In genomic region chr19:29252831-29253545, GRCm38 (mm10) we compare ENCODE assay signal across 8 mouse cellular contexts. TPM values are rescaled to one million over a fixed set of nuclear protein-coding genes. Genes with fewer than 3 reads are reported as not detected.
DNase-seq lines count a peak whose midpoint lies in the region; ATAC-seq lines count a peak whose summit lies in the region.

No protein-coding gene starts in this region.

- H3K27ac ChIP-seq in forebrain, embryonic 16.5 days (ENCODE audit: low read length): peak overlapping the region; percentile 95
- peak overlapping the region; percentile 98 for H3K27ac ChIP-seq in liver, embryonic 11.5 days (ENCODE audit: low read depth, low read length)
- peak overlapping the region; percentile 99 for H3K27ac ChIP-seq in stomach, embryonic 16.5 days (ENCODE audit: low read length)

- intact Hi-C loops in left cerebral cortex, postnatal 25 days (cut with DNase I): loop anchor here (2.0 to 10.0 kb wide), 5 partner anchors 109 to 478 kb away; partner anchors contain the start of genes Plpp6 and Slc1a1
- intact Hi-C loops in gastrocnemius, postnatal 36 days (cut with DNase I): loop anchor here (1.0 to 5.0 kb wide), 2 partner anchors 151 to 190 kb away; partner anchors contain the start of gene Rcl1

- peak; percentile 13 to 30 for DNase-seq in left cerebral cortex, postnatal 25 days (ENCODE audit: low spot score in 2 of 2)
- DNase-seq in left cerebral cortex, adult 9 months (ENCODE audit: low spot score in 2 of 2): no peak
- DNase-seq in T-cell, adult 2 months (ENCODE audit: low spot score): peak; percentile 47
- DNase-seq in liver, embryonic 11.5 days (ENCODE audit: low spot score): no peak
- DNase-seq in gastrocnemius, postnatal 36 days: no peak
- no peak for DNase-seq in layer of hippocampus, postnatal 14 days (ENCODE audit: low spot score in 2 of 2)

- H3K4me1 ChIP-seq in forebrain, embryonic 16.5 days (replicated peaks; ENCODE audit: control insufficient read depth, insufficient read depth, low read length): peaks cover 38% of the 10 kb centered on the region
- peaks cover 25% of the 10 kb centered on the region for H3K4me1 ChIP-seq in liver, embryonic 11.5 days (replicated peaks; ENCODE audit: control insufficient read depth, insufficient read depth, low read length)
- H3K4me1 ChIP-seq in stomach, embryonic 16.5 days (ENCODE audit: control insufficient read depth, insufficient read depth, low read length): peaks cover 23% of the 10 kb centered on the region

- H3K27me3 ChIP-seq in forebrain, embryonic 16.5 days (replicated peaks; ENCODE audit: control insufficient read depth, insufficient read depth, low read length): no peaks in the 10 kb centered on the region
- no peaks in the 10 kb centered on the region for H3K27me3 ChIP-seq in liver, embryonic 11.5 days (replicated peaks; ENCODE audit: control insufficient read depth, insufficient read depth, low read length)
- H3K27me3 ChIP-seq in stomach, embryonic 16.5 days (ENCODE audit: control insufficient read depth, insufficient read depth, low read length): no peaks in the 10 kb centered on the region

- H3K9me3 ChIP-seq in forebrain, embryonic 16.5 days (ENCODE audit: control insufficient read depth, low read length): no peaks in the 10 kb centered on the region
- H3K9me3 ChIP-seq in liver, embryonic 11.5 days (ENCODE audit: control insufficient read depth, low read length): no peaks in the 10 kb centered on the region
- H3K9me3 ChIP-seq in stomach, embryonic 16.5 days (replicated peaks; ENCODE audit: control insufficient read depth, low read length): no peaks in the 10 kb centered on the region

- no peak for ATAC-seq in forebrain, embryonic 16.5 days
- ATAC-seq in liver, embryonic 11.5 days (replicated peaks; ENCODE audit: low FRiP score): no peak; the same call in 1 of the 2 replicates
- no peak for ATAC-seq in stomach, embryonic 16.5 days (ENCODE audit: insufficient read depth, low FRiP score)

- H3K9ac ChIP-seq in forebrain, embryonic 16.5 days (replicated peaks; ENCODE audit: low read depth, low read length): peak overlapping the region; percentile 98
- peak overlapping the region; percentile 97 for H3K9ac ChIP-seq in liver, embryonic 11.5 days (ENCODE audit: low read depth, low read length)
- H3K9ac ChIP-seq in stomach, embryonic 16.5 days (ENCODE audit: low read length): peak overlapping the region; percentile 99

- 15% methylated on average over 10 of the region's 10 CpGs for WGBS in forebrain, embryonic 16.5 days
- 21% methylated on average over 10 of the region's 10 CpGs for WGBS in liver, embryonic 11.5 days
- WGBS in stomach, embryonic 16.5 days: 28% methylated on average over 10 of the region's 10 CpGs

- H3K36me3 ChIP-seq in forebrain, embryonic 16.5 days (ENCODE audit: control insufficient read depth, insufficient read depth): no peaks in the 10 kb centered on the region
- no peaks in the 10 kb centered on the region for H3K36me3 ChIP-seq in liver, embryonic 11.5 days (ENCODE audit: control insufficient read depth, insufficient read depth, low read length)
- H3K36me3 ChIP-seq in stomach, embryonic 16.5 days (ENCODE audit: control insufficient read depth, insufficient read depth, low read length): no peaks in the 10 kb centered on the region

- H3K4me3 ChIP-seq in forebrain, embryonic 16.5 days (replicated peaks; ENCODE audit: low read length): peak overlapping the region; percentile 85
- H3K4me3 ChIP-seq in liver, embryonic 11.5 days (ENCODE audit: low read depth, low read length): peak overlapping the region; percentile 89
- peak overlapping the region; percentile 88 for H3K4me3 ChIP-seq in stomach, embryonic 16.5 days (replicated peaks; ENCODE audit: low read length)

- H3K4me2 ChIP-seq in forebrain, embryonic 16.5 days (ENCODE audit: low read length): peak overlapping the region; percentile 77
- H3K4me2 ChIP-seq in liver, embryonic 11.5 days: peak overlapping the region; percentile 59
- H3K4me2 ChIP-seq in stomach, embryonic 16.5 days (ENCODE audit: low read depth, low read length): peak overlapping the region; percentile 87

RNA-seq across cellular contexts. Expression of gene Jak2, which starts 1.4 kb away (rescaled TPM):
- total RNA-seq in left cerebral cortex, postnatal 25 days (2021): 10 to 100 TPM; 32.9 to 36.0 TPM
- 18.2 and 19.9 TPM in 2 replicates for polyA plus RNA-seq in forebrain, embryonic 16.5 days (2015; fragmentation: Nextera tagmentation; extraction: Ambion mirVana)
- polyA plus RNA-seq in liver, embryonic 11.5 days (2014; fragmentation: Nextera tagmentation; extraction: Ambion mirVana): 18.1 and 20.2 TPM in 2 replicates
- 4.4 and 5.0 TPM in 2 replicates for polyA plus RNA-seq in stomach, embryonic 16.5 days (2015; fragmentation: Nextera tagmentation; extraction: Ambion mirVana)
- total RNA-seq in gastrocnemius, postnatal 36 days (2021): 10 to 100 TPM; 29.5 to 30.6 TPM
- total RNA-seq in layer of hippocampus, postnatal 14 days (2021): 10 to 100 TPM; 27.0 to 28.5 TPM

Comparison
In these comparisons a context has a peak if more than half of its experiments do, and no peak if none do; other contexts are left out.
1. DNase-seq: peak in left cerebral cortex, postnatal 25 days (2 of 2) and T-cell, adult 2 months (single experiment); none in left cerebral cortex, adult 9 months (0 of 2), liver, embryonic 11.5 days (single experiment), gastrocnemius, postnatal 36 days (0 of 2) and layer of hippocampus, postnatal 14 days (0 of 2).
2. Peak in every context shown above with its lines, with median percentiles within 50 percentile points of each other: H3K27ac ChIP-seq, H3K4me2 ChIP-seq, H3K4me3 ChIP-seq and H3K9ac ChIP-seq.